Mouse (Mus musculus) R1 (cell line): ENCODE data around the gene Spic.
"Not testable (repeated sequence)": the region's sequence is repeated elsewhere in the genome, so short reads cannot be mapped to it uniquely, and the experiment has no call there.

Source experiments
- DNase-seq: peaks from one replicate; pipeline ENCODE4 v3.0.0-alpha.2; 2018; ENCODE audit warnings: low read depth, low spot score

The Spic gene

DNA sequence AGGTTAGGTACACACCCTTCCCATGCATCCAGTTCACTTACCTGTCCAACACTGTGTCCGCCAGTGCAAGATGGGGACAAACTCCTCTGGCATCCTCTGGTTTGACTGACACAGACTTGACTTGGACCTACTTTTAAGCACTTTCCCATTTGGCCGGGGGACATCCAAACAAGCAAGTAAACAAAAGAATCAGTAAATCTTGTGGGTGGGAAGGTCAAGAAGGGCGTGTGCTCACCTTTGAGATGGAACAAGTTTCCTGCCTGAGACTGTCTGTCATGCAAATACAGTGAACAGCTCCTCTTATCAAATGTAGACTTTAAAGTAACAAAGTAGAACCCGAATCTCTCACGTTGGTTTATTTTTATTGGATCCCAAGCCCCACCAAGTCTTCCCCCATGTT lies at the start of gene Spic:
Gene Spic (minus strand): TSS at position 91 of the 400 bp plus-strand sequence.
- peak; percentile 95 for DNase-seq

DNA sequence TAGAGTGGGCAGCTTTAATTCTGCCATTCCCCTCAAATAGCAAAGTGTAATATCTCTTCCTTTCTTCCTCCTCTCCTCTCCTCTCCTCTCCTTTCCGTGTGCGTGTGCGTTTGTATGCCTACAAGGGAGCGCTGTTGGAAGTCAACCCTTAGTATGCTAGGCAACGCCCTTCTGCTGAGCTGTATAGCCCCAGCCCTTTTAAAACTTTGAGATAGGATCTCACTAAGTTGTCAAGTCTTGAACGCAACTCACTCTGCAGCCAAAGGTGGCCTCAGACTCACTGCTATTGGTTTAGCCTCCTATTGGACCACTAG lies 47.5 kb upstream of the Spic start:
- peak; percentile 63 for DNase-seq

DNA sequence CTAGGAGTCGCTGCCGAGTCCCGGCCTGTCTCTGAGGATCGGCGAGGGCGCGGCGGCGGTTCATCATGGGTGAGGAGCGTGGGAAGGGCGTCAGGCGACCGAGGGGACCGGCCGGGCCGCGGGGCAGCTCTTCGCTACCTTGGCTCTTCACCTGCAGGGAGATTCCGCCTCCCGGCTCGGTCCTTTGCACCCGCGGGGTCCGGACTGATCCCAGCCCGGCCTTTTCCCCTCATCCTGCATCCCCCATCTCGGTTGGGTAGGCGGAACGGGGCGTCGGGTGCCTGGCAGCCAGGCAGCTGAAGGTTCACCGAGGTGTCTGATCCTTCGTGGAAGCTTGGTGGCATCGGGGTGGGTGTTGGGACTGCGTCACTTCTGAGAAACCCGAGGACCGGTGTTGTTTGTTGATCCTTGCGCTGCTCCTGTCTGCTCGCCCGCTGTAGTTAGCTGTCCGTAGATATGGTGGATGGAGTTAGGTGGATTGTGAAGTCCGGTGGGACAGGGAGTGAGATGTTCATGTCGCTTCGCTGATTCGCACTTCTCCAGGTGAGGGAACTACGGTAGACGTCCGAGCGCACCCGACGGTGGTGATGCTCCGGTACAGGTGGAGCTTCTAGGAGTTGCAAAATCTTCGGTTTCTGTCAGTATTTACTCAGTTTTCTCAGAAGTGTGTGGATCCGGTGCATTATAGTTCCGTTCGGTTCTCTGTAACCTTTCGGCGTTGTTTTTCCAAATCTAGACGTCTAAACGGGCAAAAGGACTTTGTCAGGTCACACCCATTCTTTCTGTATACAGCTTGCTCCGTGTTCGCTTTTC lies 46.9 kb upstream of the Spic start:
- peak; percentile 58 for DNase-seq

DNA sequence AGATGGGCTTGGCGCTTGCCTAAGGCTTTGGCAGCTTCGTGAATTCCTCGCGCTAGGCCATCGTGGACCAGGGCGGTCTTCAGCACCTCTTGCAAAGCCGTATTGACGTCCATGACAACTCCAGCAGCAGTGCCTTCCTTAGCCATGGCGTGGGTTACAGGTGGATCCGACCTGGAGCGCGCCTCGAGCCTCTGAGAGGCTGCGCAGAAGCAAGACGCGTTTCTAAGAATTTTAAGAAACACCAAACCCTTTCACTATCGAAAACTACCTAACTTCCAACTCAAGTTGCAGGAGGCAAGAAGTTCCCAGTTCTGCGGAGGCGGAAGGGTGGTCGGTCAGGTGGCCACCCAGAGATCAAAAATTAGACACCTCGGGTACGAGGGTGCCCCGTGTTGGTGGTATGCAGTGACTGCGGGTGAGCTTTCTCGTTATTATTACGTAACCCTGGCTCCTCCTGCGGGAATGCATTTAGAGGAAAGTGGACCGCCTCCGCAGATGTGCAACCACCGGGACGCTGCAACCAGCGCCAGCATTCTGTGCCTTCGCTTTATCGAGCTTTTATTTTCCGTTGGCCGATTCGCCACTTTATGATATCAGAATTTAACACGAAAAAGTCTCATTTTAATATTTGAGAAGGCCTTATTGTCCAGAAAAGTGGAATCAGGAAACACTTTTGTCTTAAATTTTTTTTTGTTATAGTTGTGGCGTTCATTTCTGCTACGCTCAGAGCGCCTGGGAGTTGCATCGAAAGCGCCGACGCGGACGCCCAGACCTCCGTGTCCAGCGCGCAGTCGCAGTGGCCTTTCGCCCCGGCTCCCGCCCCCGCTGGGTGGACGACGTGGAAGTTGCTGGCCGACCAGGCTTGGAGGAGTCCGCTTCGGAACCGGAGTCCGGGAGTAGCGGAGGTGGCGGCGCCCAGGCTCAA lies 46.0 kb upstream of the Spic start, which contains the start of gene Arl1:
Gene Arl1 (plus strand): TSS at position 288 of the 925 bp plus-strand sequence.
- DNase-seq: peak; percentile 92

DNA sequence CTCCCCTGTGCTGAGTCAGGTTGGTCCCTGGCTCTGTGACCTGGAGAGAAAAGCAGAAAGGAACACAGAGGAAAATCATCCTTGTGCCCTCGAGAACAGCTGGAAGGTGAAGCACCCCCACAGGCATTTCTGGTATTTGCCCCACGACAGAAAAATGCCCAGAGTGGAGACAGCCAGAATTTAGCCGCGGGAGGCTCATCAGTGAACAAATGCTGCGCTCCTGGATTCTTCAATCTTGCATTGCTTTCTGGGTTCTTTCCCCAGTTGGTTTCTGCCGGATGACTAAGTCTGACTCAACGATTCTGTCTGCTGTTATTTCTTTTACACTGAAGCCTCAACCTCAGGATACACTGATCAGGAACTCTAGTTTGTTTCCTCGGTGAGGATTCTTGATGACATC lies 43.4 kb upstream of the Spic start:
- no peak for DNase-seq

DNA sequence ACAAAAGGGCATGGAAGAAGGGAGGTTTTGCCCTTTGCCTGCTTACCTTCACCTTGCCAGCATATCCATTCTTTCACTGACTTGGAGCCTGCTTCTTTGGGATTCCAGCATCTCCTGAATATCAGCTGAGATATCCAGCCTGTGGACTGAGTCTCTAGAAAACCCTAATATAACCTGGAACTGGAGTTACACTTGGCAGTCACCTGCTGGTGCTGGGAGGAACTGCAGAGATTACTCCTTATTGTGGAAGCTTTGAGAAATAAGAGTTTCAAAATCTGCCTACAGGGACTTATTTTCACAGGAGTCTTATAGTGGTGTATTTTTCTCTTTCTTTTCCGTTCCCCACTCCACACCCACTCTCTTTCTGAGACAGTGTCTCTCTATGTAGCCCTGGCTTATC lies 42.3 kb upstream of the Spic start:
- peak; percentile 74 for DNase-seq

DNA sequence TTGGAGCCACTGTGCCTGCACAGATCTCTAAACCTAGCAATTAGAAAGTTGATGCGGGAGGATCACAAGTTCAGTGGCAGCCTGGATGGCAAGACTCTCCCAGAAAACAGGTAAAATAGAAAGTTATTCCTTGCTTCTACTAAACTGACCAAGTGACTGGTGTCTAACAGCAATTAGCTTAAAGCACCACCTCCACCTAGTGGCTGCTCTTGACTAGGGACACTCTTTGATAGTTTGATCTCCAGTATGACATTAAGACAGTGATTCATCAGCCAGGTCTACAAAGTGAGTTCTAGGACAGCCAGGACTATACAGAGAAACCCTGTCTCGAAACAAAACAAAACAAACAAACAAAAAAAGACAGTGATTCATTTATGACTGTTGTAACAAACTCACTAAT lies 40.5 kb upstream of the Spic start:
- DNase-seq: peak; percentile 75

DNA sequence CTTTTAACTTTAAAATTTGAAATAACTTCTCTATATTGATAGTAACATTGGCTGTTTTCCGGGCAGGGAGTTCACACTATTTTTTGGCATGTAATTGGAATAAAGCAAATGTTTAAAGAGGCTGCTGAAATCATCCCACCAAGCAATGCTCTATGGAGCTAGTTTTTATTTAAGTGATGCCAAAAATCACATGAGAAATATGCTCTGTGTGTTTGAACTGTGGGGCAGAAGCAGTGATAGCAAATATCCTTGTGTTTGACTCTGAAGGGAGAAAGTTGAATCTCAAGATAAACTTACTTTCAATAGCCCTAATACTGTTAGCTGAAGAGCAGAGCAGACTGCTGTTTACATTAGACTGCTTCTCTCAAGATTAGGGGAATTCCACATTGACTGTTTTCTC lies 34.8 kb upstream of the Spic start:
- DNase-seq: no peak

DNA sequence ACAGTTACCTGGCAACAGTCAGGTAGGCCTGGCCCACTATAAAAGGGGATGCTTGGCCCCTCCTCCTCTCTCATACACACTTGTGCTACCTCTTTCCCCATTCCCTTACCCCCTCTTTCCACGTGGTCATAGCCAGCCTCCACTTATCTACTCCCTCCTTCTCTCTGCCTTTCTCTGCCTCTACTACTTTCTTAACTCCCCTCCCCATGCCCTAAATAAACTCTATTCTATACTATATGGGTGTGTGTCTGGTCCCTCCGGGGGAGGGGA lies 32.9 kb upstream of the Spic start:
- DNase-seq: no peak

DNA sequence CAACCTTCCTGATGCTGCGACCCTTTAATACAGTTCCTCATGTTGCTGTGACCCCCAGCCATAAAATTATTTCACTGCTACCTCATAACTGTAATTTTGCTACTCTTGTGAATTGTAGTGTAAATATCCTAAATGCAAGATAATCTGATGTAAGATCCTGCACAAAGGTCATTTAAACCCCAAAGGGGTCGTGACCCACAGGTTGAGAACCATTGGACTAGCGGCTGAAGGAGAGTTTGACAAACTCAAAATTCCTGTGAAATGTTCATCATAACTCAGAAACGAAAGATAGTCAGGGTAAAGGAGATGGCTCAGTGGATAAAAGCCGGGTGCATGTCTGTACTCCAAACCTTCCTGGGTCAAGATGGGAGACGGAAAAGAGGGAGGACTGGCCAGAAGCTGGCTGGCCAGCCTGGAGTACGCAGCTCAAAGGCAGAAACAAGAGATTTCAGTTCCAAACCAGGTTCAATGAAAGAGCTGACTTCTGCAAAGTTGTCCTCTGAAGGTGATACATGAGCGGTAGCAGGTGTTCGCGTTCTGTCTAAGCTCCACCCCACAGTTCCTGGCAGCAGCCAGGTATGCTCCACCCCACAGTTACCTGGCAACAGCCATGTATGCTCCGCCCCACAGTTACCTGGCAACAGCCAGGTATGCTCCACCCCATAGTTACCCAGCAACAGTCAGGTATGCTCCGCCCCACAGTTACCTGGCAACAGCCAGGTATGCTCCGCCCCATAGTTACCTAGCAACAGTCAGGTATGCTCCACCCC lies 32.4 kb upstream of the Spic start:
- peak; percentile 81 for DNase-seq

DNA sequence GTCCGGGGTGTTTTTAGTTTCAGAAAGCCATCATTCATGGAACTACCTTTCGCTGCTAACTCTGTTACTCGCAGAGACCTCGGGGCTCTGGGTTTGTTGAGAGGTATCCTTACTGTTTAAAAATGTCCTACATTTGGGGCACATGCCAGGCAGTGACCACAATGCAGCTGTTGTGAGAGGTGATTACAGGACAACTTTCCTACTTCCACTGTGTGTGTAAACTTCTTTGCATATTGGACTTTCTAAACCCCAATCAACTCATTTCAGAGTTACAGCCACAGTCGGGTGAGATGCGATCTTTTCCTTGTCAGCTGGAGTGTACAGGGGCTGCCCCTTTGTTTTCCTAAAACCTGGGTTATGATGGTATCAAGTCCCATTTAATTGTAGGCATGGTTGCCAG lies 30.8 kb upstream of the Spic start:
- no peak for DNase-seq

DNA sequence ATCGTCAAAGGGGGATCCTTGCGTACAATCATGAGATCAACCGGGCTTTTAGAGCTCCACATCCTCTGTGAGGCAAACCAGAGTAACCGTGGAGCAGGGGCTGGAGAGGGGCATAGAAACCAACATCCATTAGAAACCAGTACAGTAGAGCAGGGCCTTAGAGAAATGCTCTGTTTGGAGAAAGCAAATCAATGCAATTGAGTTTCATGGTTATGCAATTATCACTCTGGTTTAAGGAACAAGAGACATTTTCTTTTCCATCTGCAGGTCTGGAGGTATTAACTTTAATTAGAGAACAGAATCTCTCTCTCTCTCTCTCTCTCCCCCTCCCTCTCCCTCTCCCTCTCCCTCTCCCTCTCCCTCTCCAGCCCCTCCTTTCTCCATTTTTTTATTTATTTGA lies 29.9 kb upstream of the Spic start:
- no peak for DNase-seq

DNA sequence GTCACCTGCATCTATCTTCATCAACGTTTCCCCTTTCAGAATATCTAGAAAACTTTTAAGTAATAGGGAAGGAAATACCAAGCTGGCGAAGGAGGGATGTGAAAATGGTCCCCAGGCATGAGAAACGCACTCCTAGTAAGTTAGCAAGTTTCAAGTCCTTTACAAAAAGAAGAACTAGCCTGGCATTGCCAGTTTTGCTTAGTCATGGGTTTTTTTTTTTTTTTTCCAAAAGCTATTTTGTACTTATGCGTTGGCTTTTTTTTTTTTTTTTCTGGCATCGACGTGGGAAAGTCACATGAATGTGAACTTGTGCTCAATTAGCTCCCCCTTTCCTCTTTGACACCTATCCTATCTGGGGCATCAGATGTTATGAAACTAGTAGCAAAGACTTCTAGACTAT lies 27.5 kb upstream of the Spic start:
- DNase-seq: no peak

DNA sequence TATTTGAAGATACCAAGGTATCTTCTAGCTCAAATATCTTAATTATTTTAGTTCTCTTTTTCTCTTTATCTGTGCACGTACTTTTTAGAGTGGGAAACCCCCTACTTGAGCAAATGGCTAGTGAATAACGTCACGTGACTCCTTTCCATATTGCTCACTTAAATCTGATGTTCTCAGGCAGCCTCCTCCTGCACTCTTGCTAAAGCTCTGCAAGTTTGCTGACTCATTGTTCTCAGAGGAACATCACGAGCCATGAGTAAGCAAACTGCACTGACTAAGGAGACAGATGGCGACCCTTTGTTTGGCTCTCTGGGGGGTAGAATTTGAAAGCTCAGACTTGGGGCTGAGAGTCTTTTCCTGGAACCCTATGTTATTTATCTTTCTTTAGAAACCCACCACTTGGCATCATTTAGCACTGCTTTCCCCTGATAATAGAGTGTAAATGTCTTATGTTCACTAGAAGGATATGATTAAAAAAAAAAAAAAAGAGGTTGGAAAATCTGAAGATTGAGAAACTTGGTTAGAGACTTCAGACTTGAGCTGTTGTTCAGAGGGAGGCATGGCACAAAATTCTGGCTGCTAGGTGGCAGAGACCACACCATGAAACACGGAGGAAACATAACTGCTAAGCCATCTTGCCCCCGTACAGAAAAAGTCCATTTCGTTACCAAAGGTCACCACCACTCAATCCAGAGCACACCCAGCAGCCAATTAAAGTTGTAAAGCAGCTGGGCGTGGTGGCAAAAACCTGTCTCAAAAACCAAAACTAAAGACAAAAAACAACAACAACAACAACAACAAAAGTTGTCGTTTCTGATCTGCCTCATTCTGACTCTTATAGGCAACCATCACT lies 24.1 kb upstream of the Spic start:
- peak; percentile 95 for DNase-seq

DNA sequence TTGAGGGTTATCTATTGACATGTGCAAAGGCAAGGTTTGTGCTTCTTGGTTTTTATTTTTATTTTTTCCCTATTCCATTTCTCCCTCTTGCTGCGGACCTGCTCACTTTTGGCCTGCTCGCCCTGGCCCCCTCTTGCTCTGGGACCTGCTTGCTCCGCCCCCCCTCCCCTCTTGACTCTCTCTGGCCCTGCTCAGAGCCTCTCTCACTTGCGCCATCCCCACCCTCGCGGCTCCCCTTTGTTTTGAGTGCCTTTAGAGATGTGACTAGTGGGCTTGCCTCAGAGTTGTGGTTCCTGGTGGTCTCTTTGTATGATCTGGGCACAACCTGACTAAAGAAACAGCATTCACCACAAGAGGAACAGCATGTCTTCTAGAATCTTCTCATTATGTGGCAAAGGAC lies 16.1 kb upstream of the Spic start:
- DNase-seq: no peak

DNA sequence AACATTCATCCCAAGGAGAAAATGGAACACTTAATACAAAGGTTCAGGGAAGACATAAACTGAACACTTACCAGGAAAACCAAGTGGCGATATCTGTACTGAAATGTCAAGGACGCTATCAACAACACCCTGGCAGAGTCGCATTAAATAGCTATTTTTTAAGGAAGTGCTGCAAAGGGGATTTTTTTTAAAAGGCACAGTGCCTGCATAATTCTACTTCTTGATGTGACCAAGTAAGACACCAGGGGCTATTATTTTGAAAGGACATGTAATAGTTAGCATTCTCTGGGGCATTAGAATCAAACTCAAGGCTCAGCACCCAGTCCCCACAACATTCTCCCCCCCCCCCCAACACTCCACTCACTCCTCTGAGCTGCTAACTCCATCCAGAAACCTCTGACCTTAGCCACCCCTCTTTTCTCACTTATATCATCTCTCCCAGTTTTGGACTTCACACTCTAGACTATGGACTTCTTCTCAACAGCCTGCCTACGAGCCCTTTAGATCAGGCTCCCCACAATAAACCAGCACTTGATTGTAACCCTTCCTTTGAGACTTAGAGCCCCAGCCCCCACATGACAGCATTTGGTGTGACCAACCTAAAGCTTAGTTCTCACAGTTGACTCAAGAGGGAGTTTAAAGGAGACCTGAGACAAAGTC lies 1.8 kb downstream of the Spic start:
- DNase-seq: no peak

DNA sequence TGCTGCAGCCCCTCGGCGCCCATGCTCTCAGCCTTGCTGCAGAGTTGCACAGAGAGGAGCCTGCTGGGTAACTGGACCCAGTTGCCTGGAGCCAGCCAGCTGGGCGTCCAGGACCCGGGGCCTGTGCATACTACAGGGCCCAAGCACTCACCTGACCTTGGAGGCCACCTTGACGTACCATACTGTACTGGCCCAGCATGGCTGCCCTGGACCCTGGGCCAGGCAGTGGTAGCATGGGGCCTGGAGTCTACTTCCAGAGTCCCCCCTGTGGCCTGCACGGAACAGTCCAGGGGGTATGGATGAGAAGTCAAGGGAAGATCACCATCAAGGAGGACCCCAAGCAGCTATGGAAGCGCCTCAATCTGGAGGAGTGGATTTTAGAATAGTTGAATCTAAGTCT lies 12.0 kb downstream of the Spic start:
- DNase-seq: no peak

DNA sequence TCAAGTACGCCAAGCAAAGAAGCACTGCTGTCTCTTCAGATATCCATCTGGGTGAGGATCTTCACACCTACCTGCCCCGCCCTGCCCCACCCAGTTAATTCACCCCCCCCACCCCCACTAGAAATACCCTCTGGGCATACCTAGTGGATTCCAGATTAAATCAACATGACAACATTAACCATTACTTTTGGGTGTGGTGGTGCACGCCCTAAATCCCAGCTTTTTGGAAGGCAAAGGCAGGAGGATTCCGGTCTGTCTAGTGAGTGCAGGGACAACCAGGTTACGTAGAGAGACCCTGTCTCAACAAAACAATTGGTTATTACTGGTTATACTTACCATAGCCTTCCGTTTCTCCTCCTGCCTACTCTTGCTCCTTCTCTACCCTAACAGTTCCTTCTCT lies 12.7 kb downstream of the Spic start:
- peak; percentile 78 for DNase-seq

DNA sequence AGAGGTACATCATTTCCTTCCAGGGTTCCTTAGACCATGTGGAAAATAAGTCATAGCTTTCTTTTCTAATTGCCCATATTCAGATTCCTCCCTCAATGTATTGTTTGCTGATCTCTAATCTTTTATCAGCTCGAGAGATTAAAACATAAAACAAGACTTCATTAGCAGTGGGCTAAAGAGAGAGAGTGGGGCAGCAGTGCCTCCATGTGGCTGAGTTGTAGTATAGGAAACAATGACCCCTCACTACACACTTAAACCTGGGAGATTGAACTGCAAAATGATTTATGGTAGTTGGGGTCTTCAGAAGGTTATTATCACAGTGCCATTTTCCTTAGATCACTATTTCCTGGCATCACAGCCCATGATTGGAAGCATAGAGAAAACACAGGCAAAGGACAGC lies 15.1 kb downstream of the Spic start:
- DNase-seq: no peak

DNA sequence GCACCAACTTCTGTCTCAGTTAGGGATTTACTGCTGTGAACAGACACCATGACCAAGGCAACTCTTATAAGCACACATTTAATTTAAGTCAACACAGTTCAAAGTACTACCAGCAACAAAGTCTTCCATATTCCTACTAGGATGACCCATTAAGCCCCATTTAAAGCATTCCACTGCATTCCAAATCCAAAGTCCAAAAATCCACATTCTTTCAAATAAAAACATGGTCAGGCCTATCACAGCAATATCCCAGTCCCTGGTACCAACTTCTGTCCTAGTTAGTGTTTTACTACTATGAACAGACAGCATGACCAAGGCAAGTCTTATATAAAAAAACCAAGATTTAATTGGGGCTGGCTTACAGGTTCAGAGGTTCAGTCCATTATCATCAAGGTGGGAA lies 21.0 kb downstream of the Spic start:
- DNase-seq: not testable (repeated sequence)

DNA sequence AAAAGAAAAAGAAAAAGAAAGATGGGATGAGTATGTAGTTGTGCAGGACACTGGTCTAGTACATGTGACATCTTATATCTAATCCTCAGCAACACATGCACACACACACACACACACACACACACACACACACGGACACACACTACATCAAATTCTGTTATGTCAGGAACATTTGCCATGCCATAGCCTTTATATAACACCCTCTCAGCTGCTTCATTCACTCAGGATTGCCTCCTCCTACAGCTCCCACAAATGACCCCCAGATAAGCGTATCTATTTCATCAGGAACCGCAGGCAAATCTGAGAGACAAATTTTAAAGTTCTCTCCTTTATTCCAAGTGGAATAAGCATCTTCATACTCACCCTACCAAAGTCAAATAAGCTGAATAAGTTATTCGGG lies 25.9 kb downstream of the Spic start:
- DNase-seq: no peak
